Mouse (Mus musculus) heart, postnatal 36 days (tissue): Measurements from ENCODE around the gene Lilra6. TPM values are rescaled to one million over a fixed set of nuclear protein-coding genes. Genes with fewer than 3 reads are reported as not detected.
"Not testable (repeated sequence)": the region's sequence is repeated elsewhere in the genome, so short reads cannot be mapped to it uniquely, and the experiment has no call there.

Experiments used
- DNase-seq, 2 experiments: peaks; one replicate each; pipeline ENCODE4 v3.0.0; 2021 to 2022
- intact Hi-C: fragments of 180-260 bp; cut with DNase I; formaldehyde crosslinking; loops from one replicate; pipeline ENCODE4 v1.15.1; 2025
- total RNA-seq, 2 experiments: library from RNA; stranded (reverse); gene quantifications; 2 replicates each; pipeline ENCODE4 v1.2.3; 2021

The Lilra6 gene
- total RNA-seq: under 1 TPM; 0.38 to 0.58 TPM

DNA sequence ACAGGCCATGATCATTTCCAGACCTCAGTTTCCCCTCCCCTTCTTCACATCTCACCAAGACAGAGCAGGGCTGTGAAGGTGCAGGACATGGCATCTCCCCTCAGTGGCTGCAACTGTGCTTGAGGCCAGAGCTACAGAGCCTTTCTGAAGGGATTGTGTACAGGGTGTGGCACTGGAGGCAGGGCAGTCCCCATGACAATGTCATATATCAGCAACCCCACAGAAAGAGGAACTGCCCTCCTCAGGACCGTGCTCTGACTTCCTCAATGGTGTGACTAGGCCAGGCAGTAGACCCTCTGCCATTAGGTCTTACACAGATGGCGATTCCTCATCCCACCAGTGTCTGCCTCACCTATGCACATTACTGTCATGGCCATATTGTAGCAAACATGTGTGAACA is at the start of gene Lilra6:
TSS of gene Lilra6 (minus strand) at position 117 of the 400 bp plus-strand sequence.
- DNase-seq: peak in 1 of 2 experiments; percentile 7
- intact Hi-C loops: not testable (repeated sequence)

DNA sequence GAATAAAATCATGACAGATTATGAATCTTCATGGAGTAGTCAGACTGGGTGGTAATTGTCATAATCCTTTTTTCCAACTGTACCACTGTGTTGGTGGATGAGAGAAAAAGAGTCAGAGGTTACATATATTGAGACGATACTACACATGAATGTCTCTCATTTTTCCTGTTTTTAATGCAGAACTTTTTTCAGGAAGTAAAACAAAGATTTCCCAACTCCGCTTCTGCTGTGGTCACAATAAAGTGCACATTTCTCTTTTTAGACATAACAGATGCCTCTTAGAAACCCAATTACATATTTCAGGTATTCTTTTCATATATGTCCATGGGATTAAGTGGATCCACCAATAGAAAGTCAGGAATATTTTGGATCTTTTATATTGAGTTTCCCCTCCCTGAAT is 46.7 kb upstream of the Lilra6 start:
- intact Hi-C loops: no loop called here
- DNase-seq: no peak

DNA sequence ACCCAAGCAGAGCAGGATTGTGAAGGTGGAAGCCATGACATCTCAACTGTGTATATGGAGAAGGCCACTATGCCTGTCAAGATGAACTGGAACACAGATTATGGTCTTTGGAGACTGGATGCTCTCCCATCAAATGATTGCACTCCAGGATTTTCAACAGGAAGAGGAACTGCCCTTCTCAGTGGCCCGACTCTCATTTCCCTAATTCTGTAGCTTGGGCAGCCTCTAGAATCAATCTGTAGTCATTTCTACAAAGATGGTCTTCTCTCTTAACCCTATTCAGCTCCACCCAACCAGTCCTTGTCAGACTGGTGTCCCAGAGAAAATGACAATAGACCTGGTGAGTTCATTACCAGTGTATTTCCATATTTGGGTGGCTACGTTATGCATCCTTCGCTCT is 42.1 kb upstream of the Lilra6 start:
- intact Hi-C loops: no loop called here

DNA sequence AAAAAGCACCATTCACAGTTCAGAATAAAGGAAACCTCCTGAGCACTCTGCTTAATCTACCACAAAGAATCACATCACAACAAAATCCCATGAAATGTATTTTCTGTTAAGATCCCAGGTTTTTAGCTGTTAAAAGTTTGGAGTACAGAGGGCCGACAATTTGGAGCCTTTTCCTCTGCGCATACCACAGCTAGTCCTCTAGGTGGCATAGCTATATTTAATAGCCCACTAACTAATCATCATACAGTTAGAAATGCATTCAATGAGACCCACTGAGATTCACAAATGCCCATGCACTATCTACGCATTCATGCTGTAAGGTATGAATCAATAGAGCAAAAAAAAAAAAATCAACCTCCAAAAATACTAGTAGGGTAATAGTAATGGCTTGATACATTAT is 33.9 kb upstream of the Lilra6 start:
- intact Hi-C loops: no loop called here
- no peak for DNase-seq

More for the DNA sequence above, 42.1 kb upstream of the Lilra6 start:
- DNase-seq: no peak

DNA sequence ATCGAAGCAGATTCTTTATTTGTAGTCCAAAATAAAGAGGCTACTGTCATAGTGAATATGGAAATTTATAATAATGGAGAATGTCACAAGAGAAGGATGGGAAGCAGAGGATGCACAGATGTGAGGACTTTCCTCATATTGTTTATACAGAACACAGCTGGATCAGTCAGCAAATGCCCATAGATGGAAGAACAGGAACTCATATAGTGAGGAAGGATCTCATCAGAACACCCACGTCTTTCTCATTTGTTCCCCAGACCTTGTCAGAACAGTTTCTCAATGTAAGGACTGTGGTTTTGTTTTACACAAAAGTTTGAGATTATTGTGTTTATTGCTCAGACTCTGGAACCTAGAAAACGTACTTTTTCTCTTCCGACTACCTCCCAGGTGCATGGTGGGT is 32.9 kb upstream of the Lilra6 start:
- no peak for DNase-seq
- intact Hi-C loops: no loop called here

DNA sequence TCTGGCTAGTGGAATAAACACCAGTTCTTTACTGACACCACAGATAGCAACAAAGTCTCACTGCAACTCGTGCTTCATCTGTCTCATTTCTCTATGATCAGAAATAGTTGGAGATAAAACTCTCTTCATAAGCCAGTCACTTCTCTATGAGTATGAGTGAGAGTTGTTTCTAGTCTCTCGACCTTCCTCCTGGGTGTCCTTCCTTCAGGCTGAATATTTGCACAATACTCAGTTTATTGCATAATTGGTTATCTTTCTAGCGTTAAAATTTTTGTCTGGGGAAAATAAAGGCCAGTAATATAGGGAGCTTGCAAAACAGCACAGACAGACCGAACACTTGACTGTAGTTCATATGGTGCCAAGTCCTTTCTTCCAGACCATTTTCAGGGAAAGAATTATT is 30.8 kb upstream of the Lilra6 start:
- no peak for DNase-seq
- intact Hi-C loops: no loop called here

DNA sequence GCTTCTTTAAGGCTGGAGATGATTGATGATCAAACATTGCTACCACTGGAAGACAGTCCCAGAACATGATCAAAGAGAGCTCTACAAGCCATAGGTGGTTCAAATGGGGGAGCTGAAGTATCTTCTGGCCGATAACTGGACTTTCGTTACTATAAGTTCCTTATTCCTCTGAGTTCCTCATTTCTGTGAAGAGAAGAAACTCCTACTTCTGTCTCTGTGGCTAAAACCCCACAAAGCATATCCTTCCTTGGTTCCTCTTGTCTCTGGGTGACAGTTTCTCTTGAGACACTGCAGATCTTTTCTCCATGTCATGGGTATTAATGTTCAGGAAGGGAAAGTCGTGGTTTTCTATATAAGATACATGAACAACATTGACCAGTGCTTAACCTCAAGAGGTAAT is 25.6 kb upstream of the Lilra6 start:
- intact Hi-C loops: no loop called here
- DNase-seq: no peak

DNA sequence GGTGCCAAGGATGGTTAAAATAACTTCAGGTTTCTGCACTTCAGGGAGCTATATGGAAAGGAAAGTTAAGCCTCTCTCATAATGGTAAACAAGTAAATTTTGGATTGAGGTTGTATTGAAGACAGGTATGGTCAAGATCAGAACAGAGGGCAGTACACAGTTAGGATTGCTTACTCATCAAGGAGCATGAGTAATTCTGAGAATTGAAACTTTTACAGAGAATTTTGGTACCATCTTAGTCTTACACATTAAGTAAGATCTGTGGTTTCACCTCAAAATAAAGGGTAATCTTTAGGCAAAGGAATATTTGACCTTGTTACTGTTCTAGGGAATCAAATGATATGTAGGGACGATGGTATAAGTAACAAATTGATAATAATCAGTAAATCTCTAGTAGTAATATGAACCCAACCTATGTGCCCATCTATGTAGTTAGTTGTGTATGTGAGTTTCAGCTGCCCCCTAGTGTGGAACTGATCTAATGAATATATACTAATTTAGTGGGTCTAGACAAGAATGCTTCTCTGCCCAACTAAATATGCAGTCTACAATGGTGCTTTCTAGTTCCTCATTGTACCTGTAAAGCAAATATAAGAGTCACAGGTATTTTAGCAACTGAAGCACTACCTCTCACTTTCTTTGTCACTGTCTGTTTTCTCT is 24.7 kb upstream of the Lilra6 start:
- intact Hi-C loops: no loop called here

DNA sequence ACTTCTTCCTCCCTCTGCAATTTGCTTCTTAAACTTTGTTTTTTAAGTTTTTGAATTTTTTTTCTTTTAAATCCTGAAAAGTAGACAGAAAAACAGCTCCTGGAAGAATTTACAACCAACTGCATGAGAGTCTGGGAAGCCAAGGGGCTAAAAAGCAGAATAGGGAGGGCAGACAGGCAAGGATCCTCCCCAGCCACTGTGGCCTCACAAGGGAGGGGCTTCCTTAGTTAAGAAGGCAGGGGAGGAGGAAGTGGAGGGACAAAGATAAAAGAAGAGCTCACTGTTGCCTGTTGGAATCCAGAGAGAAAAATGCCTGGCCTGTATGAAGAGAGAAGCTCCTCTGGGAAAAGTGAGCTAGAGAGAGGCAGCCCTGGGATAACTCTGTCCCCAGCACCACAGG is 20.2 kb upstream of the Lilra6 start:
- DNase-seq: peak in 1 of 2 experiments; percentile 5
- intact Hi-C loops: not testable (repeated sequence)

More for the DNA sequence above, 24.7 kb upstream of the Lilra6 start:
- DNase-seq: no peak

DNA sequence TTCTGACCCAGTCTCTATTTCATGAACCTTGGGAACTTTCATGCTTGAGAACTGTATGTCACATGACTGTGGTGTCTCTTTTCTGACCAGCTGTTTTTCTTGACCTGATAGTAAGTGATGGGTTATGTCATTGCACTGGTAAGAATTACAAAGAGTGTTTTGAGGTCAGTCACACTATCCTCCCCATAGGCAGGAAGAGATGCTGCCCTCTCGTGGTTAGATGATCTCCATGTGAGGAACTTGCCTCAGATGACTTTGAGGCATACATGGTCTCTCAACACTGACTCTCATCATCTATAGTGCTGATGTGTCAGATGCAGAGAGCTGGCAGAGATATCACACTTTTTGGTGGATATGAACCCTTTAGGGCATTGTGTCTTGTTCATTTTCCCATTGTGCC is 11.6 kb downstream of the Lilra6 start:
- intact Hi-C loops: no loop called here
- no peak for DNase-seq

DNA sequence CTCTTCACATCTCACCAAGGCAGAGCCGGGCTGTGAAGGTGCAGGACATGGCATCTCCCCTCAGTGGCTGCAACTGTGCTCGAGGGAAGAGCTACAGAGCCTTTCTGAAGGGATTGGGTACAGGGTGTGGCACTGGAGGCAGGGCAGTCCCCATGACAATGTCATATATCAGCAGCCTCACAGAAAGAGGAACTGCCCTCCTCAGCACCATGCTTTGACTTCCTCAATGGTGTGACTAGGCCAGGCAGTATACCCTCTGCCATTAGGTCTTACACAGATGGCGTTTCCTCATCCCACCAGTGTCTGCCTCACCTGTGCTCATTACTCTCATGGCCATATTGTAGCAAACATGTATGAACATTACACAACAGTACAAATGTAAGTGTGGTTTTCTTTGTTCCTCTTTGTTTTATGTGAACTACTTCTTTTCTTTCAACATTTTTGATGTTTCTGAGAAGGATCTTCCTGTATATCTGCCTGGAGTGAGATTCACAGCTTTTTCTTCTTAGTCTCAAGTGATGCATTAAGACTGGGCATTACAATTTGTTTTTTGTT is 17.2 kb downstream of the Lilra6 start, which contains the start of gene Gm14548:
TSS of gene Gm14548 (minus strand) at position 85 of the 555 bp plus-strand sequence.
- DNase-seq: peak in 1 of 2 experiments; percentile 5
- intact Hi-C loops: not testable (repeated sequence)

DNA sequence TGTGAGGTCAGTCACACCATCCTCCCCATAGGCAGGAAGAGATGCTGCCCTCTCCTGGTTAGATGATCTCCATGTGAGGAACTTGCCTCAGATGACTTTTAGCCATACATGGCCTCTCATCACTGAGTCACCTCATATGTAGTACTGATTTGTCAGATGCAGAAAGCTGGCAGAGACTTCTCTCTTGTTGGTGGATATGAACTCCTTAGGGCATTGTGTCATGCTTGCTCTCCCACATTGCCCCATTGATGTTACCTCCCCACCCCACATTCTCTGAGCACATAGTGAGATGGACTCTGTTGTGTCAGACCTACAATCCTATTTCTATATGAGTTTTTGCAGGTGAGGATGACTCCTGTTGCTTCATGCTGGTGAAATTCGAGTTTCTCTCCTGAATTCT is 40.3 kb downstream of the Lilra6 start:
- intact Hi-C loops, DNase-seq: not testable (repeated sequence)

Other genes starting within 250 kb of the Lilra6 start
- gene Leng1, start 249.7 kb downstream of the Lilra6 start, total RNA-seq: 10 to 100 TPM; 12.5 to 12.9 TPM
- gene Tmc4, start 237.9 kb downstream of the Lilra6 start, total RNA-seq: 1 to 10 TPM in 1 of 2 experiments, under 1 TPM in 1; 0.54 to 1.2 TPM
- gene Tsen34, start 222.6 kb downstream of the Lilra6 start, total RNA-seq: 10 to 100 TPM; 73.9 to 77.4 TPM
- gene Mboat7, start 222.0 kb downstream of the Lilra6 start, total RNA-seq: 10 to 100 TPM; 18.7 to 22.1 TPM
- gene Rps9, start 211.5 kb downstream of the Lilra6 start, total RNA-seq: 100 to 1,000 TPM; 621 to 660 TPM
- gene Pirb, start 195.1 kb downstream of the Lilra6 start, total RNA-seq: 1 to 10 TPM; 1.7 to 2.6 TPM
- gene Gm15448, start 89.8 kb downstream of the Lilra6 start, total RNA-seq: under 1 TPM; 0.46 to 0.61 TPM
- gene Pira2, start 70.5 kb downstream of the Lilra6 start, total RNA-seq: under 1 TPM; 0.33 to 0.44 TPM
- gene Gm14548, start 17.4 kb downstream of the Lilra6 start, total RNA-seq: under 1 TPM in 1 of 2 experiments, not detected in 1; 0.35 TPM
- gene Lair1, start 147.7 kb upstream of the Lilra6 start, total RNA-seq: 1 to 10 TPM; 1.8 to 3.0 TPM
- 1 to 10 TPM in 1 of 2 experiments, under 1 TPM in 1; 0.89 to 2.6 TPM for gene Ttyh1, start 203.9 kb upstream of the Lilra6 start, total RNA-seq
- 10 to 100 TPM; 30.4 to 45.7 TPM for gene Leng8, start 221.5 kb upstream of the Lilra6 start, total RNA-seq
- 1 to 10 TPM; 2.4 to 3.6 TPM for gene Leng9, start 234.9 kb upstream of the Lilra6 start, total RNA-seq
- 1 to 10 TPM; 4.6 to 6.2 TPM for gene Cdc42ep5, start 249.4 kb upstream of the Lilra6 start, total RNA-seq